Mouse (Mus musculus): ENCODE data around the gene Adh6b.
"Not testable (repeated sequence)": the region's sequence is repeated elsewhere in the genome, so short reads cannot be mapped to it uniquely, and the experiment has no call there.

The Adh6b gene

GRCm38 (mm10) chr3:138362920-138363319 is 21.3 kb downstream of the Adh6b start:
- DNase-seq = no peak

- DNase-seq = no peak
Measured at GRCm38 (mm10) chr3:138366181-138366580, 24.6 kb downstream of the Adh6b start.

- no peak for DNase-seq
Measured at GRCm38 (mm10) chr3:138369546-138369945, 28.0 kb downstream of the Adh6b start.

GRCm38 (mm10) chr3:138370289-138370688 is 28.7 kb downstream of the Adh6b start:
- not testable (repeated sequence) for DNase-seq

GRCm38 (mm10) chr3:138373920-138374319 is 32.3 kb downstream of the Adh6b start:
- DNase-seq = no peak

GRCm38 (mm10) chr3:138375148-138375547 is 33.6 kb downstream of the Adh6b start:
- no peak for DNase-seq

GRCm38 (mm10) chr3:138381133-138381532 is 39.6 kb downstream of the Adh6b start:
- DNase-seq = no peak

- no peak for DNase-seq
Measured at GRCm38 (mm10) chr3:138387155-138387554, 45.6 kb downstream of the Adh6b start.

GRCm38 (mm10) chr3:138404872-138405271 is 63.3 kb downstream of the Adh6b start:
- no peak for DNase-seq

- DNase-seq = no peak
Measured at GRCm38 (mm10) chr3:138405341-138405740, 63.8 kb downstream of the Adh6b start.

GRCm38 (mm10) chr3:138405840-138406239 is 64.3 kb downstream of the Adh6b start:
- no peak for DNase-seq

- DNase-seq = no peak
Measured at GRCm38 (mm10) chr3:138407920-138408319, 66.3 kb downstream of the Adh6b start.
